Mouse (Mus musculus) hindbrain, embryonic 11.5 days (tissue): ENCODE measurements around the gene Actn3. TPM values are rescaled to one million over a fixed set of nuclear protein-coding genes. Genes with fewer than 3 reads are reported as not detected.

Experiments used
- ATAC-seq: fragments of 200-750 bp; cut with Nextera tagmentation; 2 replicates; pipeline ENCODE4 v1.8.0; 2017; ENCODE audit warnings: mild to moderate bottlenecking, moderate TSS enrichment, moderate library complexity; ENCODE audit not compliant: low FRiP score
- DNase-seq: peaks from one replicate; pipeline ENCODE4 v3.0.0-alpha.2; 2015; ENCODE audit warnings: low spot score
- H3K27ac ChIP-seq: fragments of 300-500 bp; sonication (generic); 2 replicates; pipeline ENCODE4 v1.5.1; 2014; ENCODE audit warnings: mild to moderate bottlenecking, low read depth, low read length
- H3K27me3 ChIP-seq: fragments of 300-500 bp; sonication (generic); 2 replicates; pipeline ENCODE4 v1.6.1; 2014; ENCODE audit warnings: mild to moderate bottlenecking, low read length, moderate library complexity, mixed read lengths; ENCODE audit not compliant: control insufficient read depth, insufficient read depth
- H3K36me3 ChIP-seq: fragments of 300-500 bp; sonication (generic); 2 replicates; pipeline ENCODE4 v1.6.1; 2014; ENCODE audit warnings: mild to moderate bottlenecking, low read length, moderate library complexity, mixed read lengths; ENCODE audit not compliant: control insufficient read depth, insufficient read depth
- H3K4me1 ChIP-seq: fragments of 300-500 bp; sonication (generic); replicated peaks from 2 replicates; pipeline ENCODE4 v1.6.1; 2014; ENCODE audit warnings: low read length, mixed read lengths; ENCODE audit not compliant: control insufficient read depth, insufficient read depth
- H3K4me2 ChIP-seq: fragments of 300-500 bp; sonication (generic); replicated peaks from 2 replicates; pipeline ENCODE4 v1.6.1; 2014; ENCODE audit warnings: mild to moderate bottlenecking, low read depth, low read length
- H3K4me3 ChIP-seq: fragments of 300-500 bp; sonication (generic); 2 replicates; pipeline ENCODE4 v1.5.1; 2014; ENCODE audit warnings: low read depth, low read length
- H3K9ac ChIP-seq: fragments of 300-500 bp; sonication (generic); 2 replicates; pipeline ENCODE4 v1.6.1; 2014; ENCODE audit warnings: low read depth, low read length
- H3K9me3 ChIP-seq: fragments of 300-500 bp; sonication (generic); 2 replicates; pipeline ENCODE4 v1.6.1; 2016; ENCODE audit warnings: low read length; ENCODE audit not compliant: control insufficient read depth
- WGBS: fragments of 180-500 bp; shearing (Covaris S2); extraction: QIAGEN DNeasy Blood & Tissue Kit; methylation state at CpG from one replicate; pipeline ENCODE4 v1.1.7; 2014; 5-methylcytosine and 5-hydroxymethylcytosine counted together
- polyA plus RNA-seq: library from polyadenylated mRNA; unstranded; fragments of >200 nt; fragmentation: Nextera tagmentation; extraction: Ambion mirVana; gene quantifications from 2 replicates; pipeline ENCODE4 v1.2.1, GENCODE M21; 2014

Gene Actn3
- polyA plus RNA-seq, 1 experiment from 2014 or later = 1.4 TPM

GRCm38 (mm10) chr19:4850281-4850680 lies 27.4 kb downstream of the Actn3 start:
- no peaks in the 10 kb centered on the region for H3K27me3 ChIP-seq
- no peak overlapping the region for H3K27ac ChIP-seq
- no peaks in the 10 kb centered on the region for H3K4me1 ChIP-seq
- ATAC-seq (no peak), DNase-seq (no peak)
- H3K9me3 ChIP-seq = no peaks in the 10 kb centered on the region
- no peak overlapping the region for H3K4me2 ChIP-seq
- 55% methylated on average over 5 of the region's 5 CpGs for WGBS
- no peaks in the 10 kb centered on the region for H3K36me3 ChIP-seq
- no peak overlapping the region for H3K9ac ChIP-seq
- no peak overlapping the region for H3K4me3 ChIP-seq

DNA sequence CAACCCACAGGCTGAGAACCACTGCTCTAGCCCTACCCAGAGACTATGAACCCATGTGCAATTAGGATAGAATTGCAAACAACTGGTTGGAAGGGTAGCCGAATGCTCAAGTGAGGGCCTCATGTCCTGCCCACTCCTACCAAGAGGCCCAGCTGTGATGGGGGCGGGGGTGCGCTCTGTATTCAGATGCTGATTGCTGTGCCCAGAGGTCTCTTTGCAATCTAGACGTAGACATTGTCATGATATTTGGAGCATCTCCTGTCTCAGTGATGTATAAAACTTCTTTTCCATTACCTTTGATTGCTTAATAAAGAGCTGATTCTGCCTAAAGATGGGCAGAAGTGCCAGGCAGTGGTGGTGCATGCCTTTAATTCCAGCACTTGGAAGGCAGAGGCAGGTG lies 27.9 kb downstream of the Actn3 start:
- Histone ChIP-seq H3K9ac (no peak overlapping the region), H3K4me1 (no peaks in the 10 kb centered on the region), H3K36me3 (no peaks in the 10 kb centered on the region), H3K27me3 (no peaks in the 10 kb centered on the region), H3K4me2 (no peak overlapping the region), H3K9me3 (no peaks in the 10 kb centered on the region), H3K27ac (no peak overlapping the region), H3K4me3 (no peak overlapping the region)
- WGBS = 50% methylated on average over 4 of the region's 4 CpGs
- DNase-seq (no peak), ATAC-seq (no peak)

DNA sequence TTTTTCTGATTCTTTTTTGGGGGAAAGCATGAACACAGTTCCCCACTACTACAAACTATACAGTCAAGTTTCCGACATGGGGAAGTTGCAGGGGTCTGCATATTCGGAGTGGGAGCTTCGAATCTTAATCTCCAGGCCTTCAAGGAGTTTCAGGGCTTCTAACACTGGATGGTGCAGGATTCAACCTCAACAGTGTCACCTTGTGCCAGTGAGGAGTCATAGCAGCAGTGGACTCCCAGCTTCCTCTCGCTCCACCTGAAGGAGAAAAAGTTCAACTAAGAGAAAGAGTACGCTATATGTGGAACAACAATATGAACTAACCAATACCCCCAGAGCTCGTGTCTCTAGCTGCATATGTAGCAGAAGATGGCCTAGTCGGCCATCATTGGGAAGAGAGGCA lies 30.2 kb downstream of the Actn3 start:
- no peak for ATAC-seq
- Histone ChIP-seq H3K4me3 (no peak overlapping the region), H3K4me2 (no peak overlapping the region), H3K27ac (no peak overlapping the region), H3K4me1 (no peaks in the 10 kb centered on the region), H3K9ac (no peak overlapping the region), H3K36me3 (no peaks in the 10 kb centered on the region), H3K9me3 (no peaks in the 10 kb centered on the region), H3K27me3 (no peaks in the 10 kb centered on the region)
- WGBS = 41% methylated on average over 7 of the region's 7 CpGs
- DNase-seq = peak; percentile 3

DNA sequence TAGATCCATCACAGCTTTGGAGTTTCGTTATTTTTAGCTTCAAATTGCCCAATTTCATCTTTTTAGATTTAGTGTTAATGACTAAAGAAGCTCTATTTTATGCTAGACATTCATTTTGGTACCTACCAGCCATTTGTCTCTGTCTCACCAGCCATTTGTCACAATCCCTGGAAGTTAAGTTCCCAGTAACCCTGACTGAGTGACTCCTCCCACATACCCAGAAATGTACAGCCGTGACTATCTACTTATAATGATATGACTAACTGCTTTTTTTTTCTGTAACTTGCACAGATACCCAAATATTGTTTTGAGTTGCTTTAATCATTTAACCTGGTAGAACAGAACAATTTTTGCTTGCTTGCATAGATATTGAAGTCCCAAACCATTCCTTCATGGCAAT lies 31.9 kb downstream of the Actn3 start:
- H3K9me3 ChIP-seq = no peaks in the 10 kb centered on the region
- no peak overlapping the region for H3K4me2 ChIP-seq
- H3K4me3 ChIP-seq = no peak overlapping the region
- DNase-seq (no peak), ATAC-seq (no peak)
- H3K27me3 ChIP-seq = peaks cover 2% of the 10 kb centered on the region
- WGBS = 80% methylated on average over 2 of the region's 2 CpGs
- no peaks in the 10 kb centered on the region for H3K4me1 ChIP-seq
- no peaks in the 10 kb centered on the region for H3K36me3 ChIP-seq
- no peak overlapping the region for H3K9ac ChIP-seq
- no peak overlapping the region for H3K27ac ChIP-seq

DNA sequence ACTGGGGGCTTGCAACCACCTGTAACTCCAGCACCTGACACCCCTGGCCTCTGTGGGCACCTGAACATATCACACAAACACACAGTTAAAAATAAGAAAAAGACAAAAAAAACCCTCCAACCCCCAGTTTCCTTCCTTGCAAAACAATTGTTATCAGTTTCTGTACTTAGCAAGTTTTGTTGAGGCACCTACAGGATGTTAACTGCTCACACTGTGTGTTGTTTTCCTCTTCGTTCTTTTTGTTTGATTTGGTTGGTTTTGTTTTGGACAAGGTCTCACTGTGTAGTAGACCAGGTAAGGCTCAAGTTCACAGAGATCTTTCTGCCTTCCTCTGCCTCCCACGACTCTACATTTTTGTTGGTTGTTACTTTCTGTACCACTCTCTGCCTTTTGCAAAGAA lies 35.1 kb downstream of the Actn3 start:
- Histone ChIP-seq H3K9me3 (no peaks in the 10 kb centered on the region), H3K4me1 (peaks cover 11% of the 10 kb centered on the region), H3K9ac (no peak overlapping the region), H3K4me3 (no peak overlapping the region), H3K4me2 (no peak overlapping the region), H3K27me3 (peaks cover 14% of the 10 kb centered on the region), H3K27ac (no peak overlapping the region), H3K36me3 (no peaks in the 10 kb centered on the region)
- ATAC-seq (no peak), DNase-seq (no peak)
- 68% methylated on average over 2 of the region's 2 CpGs for WGBS

- Histone ChIP-seq H3K4me1 (peaks cover 11% of the 10 kb centered on the region), H3K27me3 (peaks cover 14% of the 10 kb centered on the region), H3K36me3 (no peaks in the 10 kb centered on the region), H3K4me3 (no peak overlapping the region), H3K27ac (no peak overlapping the region), H3K9ac (no peak overlapping the region), H3K4me2 (no peak overlapping the region), H3K9me3 (no peaks in the 10 kb centered on the region)
- ATAC-seq = no peak
- no peak for DNase-seq
- WGBS = 86% methylated on average over 9 of the region's 9 CpGs
Observed at GRCm38 (mm10) chr19:4840848-4841247, 36.9 kb downstream of the Actn3 start.

DNA sequence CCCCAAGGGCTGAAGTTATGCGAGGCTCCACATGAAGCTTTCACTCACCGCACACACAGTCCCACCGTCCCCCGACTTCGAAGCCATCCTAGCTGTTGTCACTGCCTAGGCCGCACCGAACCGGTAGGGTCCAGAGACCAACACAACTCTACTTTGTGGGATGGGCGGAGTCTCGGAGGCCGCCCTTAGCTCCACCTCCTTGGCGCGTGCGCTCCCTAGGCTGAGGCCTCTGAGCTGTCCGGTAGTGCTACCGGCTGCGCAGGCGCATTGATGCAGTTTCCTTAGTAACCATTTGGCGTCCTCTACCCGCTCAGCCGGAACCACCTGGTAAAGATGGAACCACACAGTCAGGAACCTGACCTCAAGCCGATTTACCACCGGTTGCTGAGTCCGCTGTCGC lies 38.6 kb downstream of the Actn3 start, which contains the start of the genes Ccs and Ccdc87:
Gene Ccs, minus strand, starts transcription at position 184 of the 400 bp plus-strand sequence.
Gene Ccdc87, plus strand, starts transcription at position 218 of the 400 bp plus-strand sequence.
- under 1% methylated on average over 25 of the region's 25 CpGs for WGBS
- no peak within 1 kb of the TSS for H3K27ac ChIP-seq
- H3K4me3 ChIP-seq = peak within 1 kb of the TSS; percentile 55
- H3K36me3 ChIP-seq = no peaks in the 10 kb centered on the region
- H3K4me2 ChIP-seq = peak within 1 kb of the TSS; percentile 94
- DNase-seq (peak; percentile 96), ATAC-seq (peak; percentile 98)
- H3K9me3 ChIP-seq = no peaks in the 10 kb centered on the region
- H3K4me1 ChIP-seq = peaks cover 11% of the 10 kb centered on the region
- H3K27me3 ChIP-seq = peaks cover 14% of the 10 kb centered on the region
- peak within 1 kb of the TSS; percentile 70 for H3K9ac ChIP-seq

GRCm38 (mm10) chr19:4838526-4839140 lies 39.1 kb downstream of the Actn3 start:
- Histone ChIP-seq H3K36me3 (no peaks in the 10 kb centered on the region), H3K4me1 (peaks cover 11% of the 10 kb centered on the region), H3K4me2 (peak overlapping the region; percentile 94), H3K9me3 (no peaks in the 10 kb centered on the region), H3K27me3 (peaks cover 14% of the 10 kb centered on the region), H3K9ac (peak overlapping the region; percentile 70), H3K4me3 (peak overlapping the region; percentile 55), H3K27ac (no peak overlapping the region)
- 38% methylated on average over 10 of the region's 10 CpGs for WGBS
- peak; percentile 56 for ATAC-seq
- DNase-seq = no peak

- WGBS = 90% methylated on average over 6 of the region's 6 CpGs
- ATAC-seq (no peak), DNase-seq (no peak)
- peaks cover 11% of the 10 kb centered on the region for H3K4me1 ChIP-seq
- H3K9me3 ChIP-seq = no peaks in the 10 kb centered on the region
- peaks cover 14% of the 10 kb centered on the region for H3K27me3 ChIP-seq
- H3K27ac ChIP-seq = no peak overlapping the region
- H3K36me3 ChIP-seq = no peaks in the 10 kb centered on the region
- H3K4me2 ChIP-seq = no peak overlapping the region
- H3K4me3 ChIP-seq = no peak overlapping the region
- H3K9ac ChIP-seq = no peak overlapping the region
Observed at GRCm38 (mm10) chr19:4837049-4837448, 40.7 kb downstream of the Actn3 start.
